Mouse (Mus musculus) forebrain, postnatal 0 days (tissue): ENCODE data around the gene Sfxn1. TPM values are rescaled to one million over a fixed set of nuclear protein-coding genes. Genes with fewer than 3 reads are reported as not detected.

Experiments
- ATAC-seq: fragments of 200-750 bp; cut with Nextera tagmentation; 2 replicates; pipeline ENCODE4 v1.8.0; 2017; ENCODE audit warnings: mild to moderate bottlenecking, moderate library complexity
- DNase-seq: peaks from one replicate; pipeline ENCODE4 v3.0.0-alpha.2; 2015
- H3K27ac ChIP-seq: fragments of 300-500 bp; sonication (generic); 2 replicates; pipeline ENCODE4 v1.5.1; 2014; ENCODE audit warnings: low read depth, mild to moderate bottlenecking, antibody characterized with exemption, low read length, moderate library complexity, mixed read lengths
- H3K27me3 ChIP-seq: fragments of 300-500 bp; sonication (generic); 2 replicates; pipeline ENCODE4 v1.6.1; 2014; ENCODE audit warnings: mild to moderate bottlenecking, low read length, mixed read lengths; ENCODE audit not compliant: insufficient read depth
- H3K36me3 ChIP-seq: fragments of 300-500 bp; sonication (generic); 2 replicates; pipeline ENCODE4 v1.6.1; 2014; ENCODE audit warnings: mild to moderate bottlenecking, moderate library complexity; ENCODE audit not compliant: insufficient read depth
- H3K4me1 ChIP-seq: fragments of 300-500 bp; sonication (generic); 2 replicates; pipeline ENCODE4 v1.6.1; 2014; ENCODE audit warnings: antibody characterized with exemption; ENCODE audit not compliant: insufficient read depth
- H3K4me2 ChIP-seq: fragments of 300-500 bp; sonication (generic); 2 replicates; pipeline ENCODE4 v1.6.1; 2014; ENCODE audit warnings: low read depth, mild to moderate bottlenecking, moderate library complexity
- H3K4me3 ChIP-seq: fragments of 300-500 bp; sonication (generic); 2 replicates; pipeline ENCODE4 v1.5.1; 2014; ENCODE audit warnings: low read depth, low read length, mixed read lengths
- H3K9ac ChIP-seq: fragments of 300-500 bp; sonication (generic); 2 replicates; pipeline ENCODE4 v1.6.1; 2014; ENCODE audit warnings: mild to moderate bottlenecking
- H3K9me3 ChIP-seq: fragments of 300-500 bp; sonication (generic); 2 replicates; pipeline ENCODE4 v1.6.1; 2016; ENCODE audit warnings: low read length
- CTCF ChIP-seq: sonication (generic); IDR thresholded peaks from 2 replicates; pipeline ENCODE4 v1.5.1; 2016; ENCODE audit warnings: antibody characterized with exemption, control low read depth, low read depth
- WGBS: fragments of 180-500 bp; shearing (Covaris S2); extraction: QIAGEN DNeasy Blood & Tissue Kit; methylation state at CpG from one replicate; pipeline ENCODE4 v1.1.7; 2014; 5-methylcytosine and 5-hydroxymethylcytosine counted together
- polyA plus RNA-seq: library from polyadenylated mRNA; unstranded; fragments of >200 nt; fragmentation: Nextera tagmentation; extraction: Ambion mirVana; gene quantifications from 2 replicates; pipeline ENCODE4 v1.2.1, GENCODE M21; 2015
- total RNA-seq: library from RNA; depleted of rRNA; stranded (reverse); fragments of >200 nt; gene quantifications from 2 replicates; pipeline ENCODE4 v1.2.3, GENCODE M21; 2014

Sfxn1 gene
- total and polyA plus RNA-seq, 2 experiments from 2014 or later = 102 to 116 TPM

DNA sequence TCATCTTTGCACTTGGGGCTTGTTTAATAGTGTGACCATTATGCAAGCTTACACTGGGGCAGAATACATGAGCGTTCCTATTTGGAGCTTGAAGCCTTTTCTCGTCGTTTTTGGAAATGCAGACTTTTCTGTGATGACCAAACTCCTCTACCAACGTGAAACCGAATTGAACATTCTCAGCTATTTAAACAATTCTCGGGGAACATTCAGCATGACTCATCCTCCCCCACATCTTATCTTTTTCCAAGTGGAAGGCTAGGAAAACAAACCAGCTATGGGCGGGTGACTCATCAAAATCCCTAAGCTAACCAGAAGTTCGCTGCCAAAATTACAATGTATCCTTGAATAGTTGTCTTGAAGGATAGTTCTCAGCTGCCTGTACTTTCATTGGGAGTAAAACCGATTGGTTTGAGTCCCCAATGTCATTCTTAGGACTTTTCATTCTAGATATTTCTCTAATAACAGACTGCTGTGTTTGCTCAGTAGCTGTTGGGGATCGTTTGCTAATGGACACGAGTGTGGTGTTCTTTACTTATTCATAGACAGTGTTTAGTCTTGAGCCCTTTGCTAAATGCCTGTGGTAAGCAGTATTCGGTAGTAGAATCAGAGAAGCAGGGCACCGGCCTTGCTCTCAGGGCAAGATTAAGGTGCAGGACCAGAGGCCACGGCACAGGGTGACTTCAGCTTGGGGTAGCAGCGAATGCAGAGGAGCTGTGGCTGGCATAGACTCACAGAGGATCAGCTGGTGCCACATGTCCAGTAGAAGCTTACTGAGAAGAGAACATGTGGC, 29.6 kb downstream of the Sfxn1 start:
- 91% methylated on average over 15 of the region's 15 CpGs for WGBS

DNA sequence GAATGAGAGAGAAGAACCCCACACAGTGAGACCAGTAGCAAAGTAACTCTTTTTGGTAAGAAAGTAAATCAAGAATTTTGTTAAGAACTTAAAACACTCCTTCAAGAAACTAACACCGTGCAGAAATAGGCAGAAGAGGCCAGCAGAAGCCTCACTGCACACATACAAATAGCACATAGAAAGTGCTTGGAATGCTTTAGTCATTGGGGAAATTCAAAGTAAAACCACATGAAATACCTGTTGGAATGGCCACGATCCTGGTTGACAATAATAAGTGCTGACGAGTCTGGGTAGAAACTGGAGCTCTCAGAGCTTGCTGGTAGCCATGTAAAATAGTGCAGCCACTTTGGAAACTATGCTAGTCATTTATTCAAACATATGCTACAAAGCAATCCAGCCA, 30.4 kb downstream of the Sfxn1 start:
- no peak overlapping the region for H3K9ac ChIP-seq
- H3K9me3 ChIP-seq = no peaks in the 10 kb centered on the region
- no peaks in the 10 kb centered on the region for H3K4me1 ChIP-seq
- no peak for DNase-seq
- no peak overlapping the region for H3K27ac ChIP-seq
- H3K4me2 ChIP-seq = no peak overlapping the region
- TF ChIP-seq CTCF = no peak
- WGBS = 91% methylated on average over 3 of the region's 3 CpGs
- H3K27me3 ChIP-seq = no peaks in the 10 kb centered on the region
- no peak overlapping the region for H3K4me3 ChIP-seq
- no peak for ATAC-seq
- peaks cover 25% of the 10 kb centered on the region for H3K36me3 ChIP-seq

More for the DNA sequence above, 29.6 kb downstream of the Sfxn1 start:
- Histone ChIP-seq H3K9me3 (no peaks in the 10 kb centered on the region), H3K27ac (no peak overlapping the region), H3K4me1 (no peaks in the 10 kb centered on the region), H3K4me2 (no peak overlapping the region), H3K36me3 (peaks cover 24% of the 10 kb centered on the region), H3K9ac (no peak overlapping the region), H3K27me3 (no peaks in the 10 kb centered on the region), H3K4me3 (no peak overlapping the region)
- no peak for ATAC-seq
- no peak for DNase-seq
- TF ChIP-seq CTCF = no peak

- Histone ChIP-seq H3K4me2 (no peak overlapping the region), H3K27ac (no peak overlapping the region), H3K4me1 (no peaks in the 10 kb centered on the region), H3K9ac (no peak overlapping the region), H3K36me3 (peaks cover 26% of the 10 kb centered on the region), H3K9me3 (no peaks in the 10 kb centered on the region), H3K27me3 (no peaks in the 10 kb centered on the region), H3K4me3 (no peak overlapping the region)
- WGBS = 83% methylated on average over 3 of the region's 3 CpGs
- ATAC-seq (no peak), DNase-seq (no peak)
- no peak for TF ChIP-seq CTCF
Measured at GRCm38 (mm10) chr13:54103271-54103670, 31.6 kb downstream of the Sfxn1 start.

GRCm38 (mm10) chr13:54103866-54104265, 32.2 kb downstream of the Sfxn1 start:
- Histone ChIP-seq H3K4me3 (no peak overlapping the region), H3K9me3 (no peaks in the 10 kb centered on the region), H3K27ac (no peak overlapping the region), H3K36me3 (peaks cover 30% of the 10 kb centered on the region), H3K9ac (no peak overlapping the region), H3K4me1 (no peaks in the 10 kb centered on the region), H3K27me3 (no peaks in the 10 kb centered on the region), H3K4me2 (no peak overlapping the region)
- no peak for TF ChIP-seq CTCF
- WGBS = 89% methylated on average over 10 of the region's 10 CpGs
- ATAC-seq (no peak), DNase-seq (no peak)

- Histone ChIP-seq H3K27ac (0 out of 2 replicates have a peak overlapping the region, but pooled peaks have one; percentile 36), H3K4me3 (no peak overlapping the region), H3K9me3 (no peaks in the 10 kb centered on the region), H3K36me3 (no peaks in the 10 kb centered on the region), H3K4me2 (no peak overlapping the region), H3K27me3 (no peaks in the 10 kb centered on the region), H3K4me1 (no peaks in the 10 kb centered on the region), H3K9ac (no peak overlapping the region)
- 47% methylated on average over 11 of the region's 11 CpGs for WGBS
- peak; percentile 100 for TF ChIP-seq CTCF
- peak; percentile 91 for DNase-seq
- ATAC-seq = peak; percentile 95
Measured at GRCm38 (mm10) chr13:54113819-54114550, 42.3 kb downstream of the Sfxn1 start.

DNA sequence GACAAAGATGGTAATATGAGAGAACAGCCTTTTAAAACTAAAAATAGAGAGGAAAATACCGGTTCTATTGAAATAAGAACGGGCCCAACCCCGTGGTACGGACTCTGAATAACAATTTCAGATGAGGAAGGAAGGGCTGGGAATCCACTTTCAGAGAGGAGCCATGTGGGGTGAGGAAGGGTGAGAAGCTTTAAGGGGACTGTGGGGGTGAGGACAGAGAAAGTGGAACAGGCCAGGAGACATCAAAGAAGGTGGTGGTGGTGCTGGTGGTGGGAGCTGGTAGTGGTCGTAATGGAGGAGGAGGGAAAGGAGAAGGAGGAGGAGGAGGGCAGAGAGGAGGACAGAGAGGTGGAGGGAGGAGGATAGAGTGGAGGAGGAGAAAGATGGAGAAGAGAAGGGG, 43.3 kb downstream of the Sfxn1 start:
- Histone ChIP-seq H3K4me3 (no peak overlapping the region), H3K27me3 (no peaks in the 10 kb centered on the region), H3K36me3 (no peaks in the 10 kb centered on the region), H3K27ac (no peak overlapping the region), H3K9ac (no peak overlapping the region), H3K4me2 (no peak overlapping the region), H3K9me3 (no peaks in the 10 kb centered on the region), H3K4me1 (no peaks in the 10 kb centered on the region)
- peak; percentile 18 for DNase-seq
- no peak for TF ChIP-seq CTCF
- WGBS = 54% methylated on average over 5 of the region's 5 CpGs
- ATAC-seq = no peak

- Histone ChIP-seq H3K36me3 (no peaks in the 10 kb centered on the region), H3K4me1 (no peaks in the 10 kb centered on the region), H3K27me3 (no peaks in the 10 kb centered on the region), H3K9me3 (no peaks in the 10 kb centered on the region), H3K4me2 (no peak overlapping the region), H3K9ac (no peak overlapping the region), H3K27ac (no peak overlapping the region), H3K4me3 (no peak overlapping the region)
- ATAC-seq (no peak), DNase-seq (no peak)
- 82% methylated on average over 6 of the region's 6 CpGs for WGBS
- TF ChIP-seq CTCF = no peak
Measured at GRCm38 (mm10) chr13:54115779-54116178, 44.1 kb downstream of the Sfxn1 start.
